Mouse (Mus musculus) liver, embryonic 12.5 days (tissue): Measurements from ENCODE around the gene Folr1. TPM values are rescaled to one million over a fixed set of nuclear protein-coding genes. Genes with fewer than 3 reads are reported as not detected.

Experiments used
- ATAC-seq: fragments of 200-750 bp; cut with Nextera tagmentation; 2 replicates; pipeline ENCODE4 v1.8.0; 2017; ENCODE audit warnings: moderate number of reproducible peaks, mild to moderate bottlenecking, moderate library complexity
- H3K27ac ChIP-seq: fragments of 300-500 bp; sonication (generic); 2 replicates; pipeline ENCODE4 v1.5.1; 2016; ENCODE audit warnings: mild to moderate bottlenecking
- H3K27me3 ChIP-seq: fragments of 300-500 bp; sonication (generic); replicated peaks from 2 replicates; pipeline ENCODE4 v1.6.1; 2016; ENCODE audit warnings: mild to moderate bottlenecking, moderate library complexity
- H3K36me3 ChIP-seq: fragments of 300-500 bp; sonication (generic); 2 replicates; pipeline ENCODE4 v1.6.1; 2016; ENCODE audit warnings: mild to moderate bottlenecking, moderate library complexity
- H3K4me1 ChIP-seq: fragments of 300-500 bp; sonication (generic); 2 replicates; pipeline ENCODE4 v1.6.1; 2016
- H3K4me2 ChIP-seq: fragments of 300-500 bp; sonication (generic); 2 replicates; pipeline ENCODE4 v1.6.1; 2016; ENCODE audit warnings: mild to moderate bottlenecking, moderate library complexity
- H3K4me3 ChIP-seq: fragments of 300-500 bp; sonication (generic); 2 replicates; pipeline ENCODE4 v1.5.1; 2016; ENCODE audit warnings: mild to moderate bottlenecking, moderate library complexity
- H3K9ac ChIP-seq: fragments of 300-500 bp; sonication (generic); 2 replicates; pipeline ENCODE4 v1.6.1; 2016; ENCODE audit warnings: mild to moderate bottlenecking, moderate library complexity
- H3K9me3 ChIP-seq: fragments of 300-500 bp; sonication (generic); replicated peaks from 2 replicates; pipeline ENCODE4 v1.6.1; 2016; ENCODE audit warnings: mild to moderate bottlenecking, moderate library complexity
- WGBS: fragments of 180-500 bp; shearing (Covaris S2); methylation state at CpG from one replicate; pipeline ENCODE4 v1.1.7; 2016; ENCODE audit not compliant: insufficient replicate concordance; 5-methylcytosine and 5-hydroxymethylcytosine counted together
- microRNA-seq: library from miRNA; unstranded; fragments of <30 nt; microRNA quantifications from one replicate; pipeline ENCODE4, GENCODE M21; 2017
- polyA plus RNA-seq: library from polyadenylated mRNA; unstranded; fragments of >200 nt; fragmentation: Nextera tagmentation; extraction: Ambion mirVana; gene quantifications from 2 replicates; pipeline ENCODE4 v1.2.1, GENCODE M21; 2016

Gene Folr1
- polyA plus RNA-seq, 1 experiment from 2014 or later: 0.70 TPM

DNA sequence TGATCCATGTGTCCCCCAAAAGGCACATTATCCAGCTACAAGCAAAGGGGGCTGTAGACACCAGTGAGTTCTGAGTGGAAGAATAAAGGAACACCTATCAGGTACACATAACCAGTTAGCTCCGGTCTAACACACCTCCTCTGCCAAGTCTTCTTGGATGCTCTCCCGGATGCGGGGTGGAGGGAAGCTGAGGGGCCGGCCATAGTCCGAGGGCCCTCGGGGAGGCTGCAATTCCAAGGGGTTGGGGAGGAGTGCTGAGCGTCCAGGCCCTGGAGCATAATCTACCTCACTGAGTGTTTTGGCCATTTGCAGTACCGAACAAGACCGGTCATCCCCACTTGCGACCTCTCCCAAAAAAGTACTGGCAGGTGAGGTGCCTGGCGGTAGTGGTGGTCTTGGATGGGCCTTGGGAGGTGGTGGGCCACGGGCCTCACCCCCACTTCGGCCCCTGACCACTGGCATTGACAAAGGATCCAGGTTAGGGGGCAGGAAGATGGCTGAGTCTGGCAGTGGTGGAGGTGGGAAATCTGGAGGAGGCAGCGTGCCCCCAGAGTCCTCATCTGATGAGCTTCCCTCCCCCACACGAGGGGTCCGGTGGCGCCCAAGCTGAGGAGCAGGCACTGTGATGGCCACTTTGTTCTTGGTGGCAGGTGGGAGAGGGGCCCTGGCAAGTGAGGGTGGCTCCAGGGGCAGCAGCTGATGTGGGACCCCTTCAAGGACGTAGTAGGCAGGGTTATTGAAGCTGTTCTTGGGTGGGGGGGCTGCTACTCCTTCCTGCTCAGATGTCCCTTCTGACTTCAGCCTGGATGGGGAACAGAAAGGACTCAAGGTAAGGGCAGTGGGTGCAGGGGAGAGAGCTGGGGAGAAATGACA lies 46.6 kb downstream of the Folr1 start:
- no peak overlapping the region for H3K4me3 ChIP-seq
- 80% methylated on average over 18 of the region's 18 CpGs for WGBS
- H3K36me3 ChIP-seq: peaks cover 44% of the 10 kb centered on the region
- H3K27me3 ChIP-seq: peaks cover 55% of the 10 kb centered on the region
- H3K9me3 ChIP-seq: no peaks in the 10 kb centered on the region
- peaks cover 11% of the 10 kb centered on the region for H3K4me1 ChIP-seq
- no peak overlapping the region for H3K27ac ChIP-seq
- H3K9ac ChIP-seq: no peak overlapping the region
- H3K4me2 ChIP-seq: no peak overlapping the region
- no peak for ATAC-seq

DNA sequence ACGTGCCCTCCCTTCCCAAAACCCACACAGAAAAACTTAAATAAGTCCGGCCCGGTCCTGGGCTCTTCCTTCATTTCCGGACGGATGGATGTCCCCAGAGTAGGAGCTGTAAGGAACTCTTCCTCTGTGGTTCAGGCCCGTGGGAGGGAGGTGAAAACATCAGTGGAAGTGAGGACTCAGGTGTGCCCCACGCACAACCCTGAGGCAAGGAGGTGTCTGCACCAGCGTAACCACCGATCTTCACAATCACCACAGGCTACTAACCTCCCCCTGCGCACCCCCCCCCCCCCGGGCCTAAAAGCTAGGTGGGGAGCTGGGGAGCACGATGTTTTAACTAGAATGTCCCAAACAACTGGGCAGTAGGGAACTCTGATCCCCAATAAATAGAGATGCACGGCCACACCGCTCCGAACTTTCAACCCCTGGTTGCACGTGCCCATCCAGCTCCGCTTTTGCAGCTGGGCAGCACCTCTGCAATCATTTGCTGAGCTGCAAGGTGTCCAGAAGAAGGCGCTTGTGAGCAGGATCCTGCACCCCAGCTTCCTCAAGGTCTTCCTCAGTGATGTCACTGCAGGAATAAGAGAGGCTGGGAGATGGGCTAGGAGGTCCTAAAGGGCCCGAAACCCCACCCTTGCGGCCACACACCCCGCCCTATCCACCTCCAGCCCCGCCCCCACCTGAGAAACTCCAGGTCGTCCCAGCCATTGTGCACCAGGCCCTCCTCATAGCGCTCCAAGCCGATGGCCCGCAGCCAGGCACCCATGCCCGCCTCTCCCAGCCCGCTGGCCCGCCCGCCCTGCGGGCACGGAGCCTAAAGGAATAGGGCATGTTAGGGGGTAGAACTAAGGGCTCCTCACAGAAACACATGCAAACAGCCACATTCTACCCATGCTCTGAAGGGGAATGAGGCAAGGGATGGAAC lies 47.5 kb downstream of the Folr1 start:
- no peak overlapping the region for H3K9ac ChIP-seq
- H3K4me3 ChIP-seq: no peak overlapping the region
- no peak for ATAC-seq
- H3K27me3 ChIP-seq: peaks cover 64% of the 10 kb centered on the region
- no peak overlapping the region for H3K27ac ChIP-seq
- H3K36me3 ChIP-seq: peaks cover 36% of the 10 kb centered on the region
- H3K4me2 ChIP-seq: no peak overlapping the region
- peaks cover 11% of the 10 kb centered on the region for H3K4me1 ChIP-seq
- WGBS: 45% methylated on average over 32 of the region's 32 CpGs
- H3K9me3 ChIP-seq: no peaks in the 10 kb centered on the region

DNA sequence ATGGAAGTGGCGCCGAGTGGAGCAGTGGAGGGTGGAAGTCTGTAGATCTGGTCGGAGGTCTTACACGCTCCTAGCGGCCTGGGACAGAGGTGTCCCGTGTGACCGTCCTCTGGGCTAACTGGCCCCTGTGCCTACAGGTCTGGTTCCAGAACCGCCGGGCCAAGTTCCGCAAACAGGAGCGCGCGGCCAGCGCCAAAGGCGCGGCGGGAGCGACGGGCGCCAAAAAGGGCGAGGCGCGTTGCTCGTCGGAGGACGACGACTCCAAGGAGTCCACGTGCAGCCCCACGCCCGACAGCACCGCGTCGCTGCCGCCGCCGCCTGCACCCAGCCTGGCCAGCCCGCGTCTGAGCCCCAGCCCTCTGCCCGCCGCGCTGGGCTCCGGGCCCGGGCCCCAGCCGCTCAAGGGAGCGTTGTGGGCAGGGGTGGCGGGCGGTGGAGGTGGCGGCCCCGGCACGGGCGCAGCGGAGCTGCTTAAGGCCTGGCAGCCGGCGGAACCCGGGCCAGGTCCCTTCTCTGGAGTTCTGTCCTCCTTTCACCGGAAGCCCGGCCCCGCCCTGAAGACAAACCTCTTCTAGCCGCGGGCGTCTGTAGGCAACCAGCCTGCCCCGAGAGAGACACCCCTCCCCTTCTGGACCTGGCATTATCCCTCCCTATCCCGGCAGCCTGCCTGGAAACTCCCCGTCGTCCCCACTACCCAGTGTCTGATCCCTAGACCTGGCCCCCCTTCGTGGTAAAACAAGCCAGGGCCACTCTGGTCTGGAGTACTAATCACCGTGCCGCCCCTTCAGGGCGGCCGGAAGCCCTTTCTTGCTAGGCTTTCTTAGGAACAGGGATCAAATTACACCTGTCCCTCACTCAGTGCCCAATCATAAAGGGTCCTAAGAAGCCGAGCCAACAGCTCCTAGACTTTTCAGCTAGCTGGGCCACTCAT lies 48.8 kb downstream of the Folr1 start:
- H3K9me3 ChIP-seq: no peaks in the 10 kb centered on the region
- peaks cover 11% of the 10 kb centered on the region for H3K4me1 ChIP-seq
- H3K27me3 ChIP-seq: peaks cover 77% of the 10 kb centered on the region
- WGBS: 2% methylated on average over 71 of the region's 71 CpGs
- ATAC-seq: peak; percentile 43
- H3K36me3 ChIP-seq: peaks cover 23% of the 10 kb centered on the region; the same call in 1 of the 2 replicates
- peak overlapping the region; percentile 49 for H3K4me3 ChIP-seq
- peak overlapping the region; percentile 71 for H3K4me2 ChIP-seq
- H3K27ac ChIP-seq: no peak overlapping the region
- no peak overlapping the region for H3K9ac ChIP-seq

DNA sequence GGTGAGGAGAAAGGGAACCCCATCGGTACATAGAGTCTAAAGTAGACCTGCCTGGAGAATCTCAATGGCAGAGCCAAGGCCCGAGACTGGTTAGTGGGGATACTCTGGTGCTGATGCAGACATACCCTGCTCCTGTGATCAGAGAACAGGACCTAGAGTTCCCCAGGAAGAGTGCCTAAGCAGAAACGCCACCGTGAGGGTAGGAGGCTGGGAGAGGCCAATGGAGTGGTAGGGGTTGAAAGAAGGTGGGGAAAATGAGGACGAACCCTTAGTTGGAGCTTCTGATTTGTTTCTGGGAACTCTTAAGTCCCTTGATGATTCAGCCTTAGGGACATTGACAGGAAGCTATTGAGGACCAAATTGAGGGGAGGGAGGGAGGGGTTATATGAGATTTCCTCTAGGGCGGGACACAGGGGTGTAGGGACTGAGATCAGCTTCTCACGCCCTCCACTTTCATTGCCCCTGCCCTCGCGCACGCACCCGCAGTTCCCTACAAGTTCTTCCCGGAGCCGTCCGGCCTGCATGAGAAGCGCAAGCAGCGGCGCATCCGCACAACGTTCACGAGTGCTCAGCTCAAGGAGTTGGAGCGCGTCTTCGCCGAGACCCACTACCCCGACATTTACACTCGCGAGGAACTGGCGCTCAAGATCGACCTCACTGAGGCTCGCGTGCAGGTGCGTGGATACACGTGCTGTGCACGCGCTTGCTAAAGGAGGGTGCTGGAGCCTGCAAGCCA lies 50.1 kb downstream of the Folr1 start:
- H3K4me3 ChIP-seq: no peak overlapping the region

DNA sequence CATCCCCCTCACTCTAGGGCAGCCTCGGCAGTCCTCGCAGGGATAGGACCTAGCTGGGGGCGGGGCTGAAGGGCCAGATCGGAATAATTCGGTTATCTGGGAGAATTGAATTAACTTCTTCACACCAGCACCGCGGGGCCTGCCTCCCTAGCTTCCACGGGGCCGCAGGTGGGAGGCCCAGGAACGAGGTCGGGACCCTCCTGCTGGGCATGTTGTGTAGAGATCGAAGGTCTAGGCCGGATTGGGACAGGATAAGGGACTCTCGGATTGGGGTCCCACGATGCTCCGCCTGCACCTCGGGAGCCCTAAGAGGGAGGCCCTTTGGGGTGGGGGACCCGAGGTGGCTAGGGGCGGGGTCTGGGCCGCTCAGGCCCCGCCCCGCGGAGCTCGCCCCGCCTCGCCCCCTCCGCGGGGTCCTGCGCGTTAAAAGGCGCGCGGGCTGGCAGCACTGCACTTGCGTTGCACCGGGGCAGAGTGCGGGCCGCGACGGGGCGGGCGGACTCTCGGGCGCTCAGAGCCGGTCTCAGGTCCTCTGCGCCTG lies 52.7 kb downstream of the Folr1 start, which contains the start of gene Phox2a:
Gene Phox2a, plus strand, starts transcription at position 453 of the 541 bp plus-strand sequence.
- Histone ChIP-seq H3K4me3 (peak within 1 kb of the TSS; percentile 30), H3K27me3 (peaks cover 79% of the 10 kb centered on the region), H3K36me3 (no peaks in the 10 kb centered on the region), H3K9ac (no peak within 1 kb of the TSS), H3K4me2 (peak within 1 kb of the TSS; percentile 48), H3K27ac (no peak within 1 kb of the TSS), H3K4me1 (peaks cover 11% of the 10 kb centered on the region), H3K9me3 (no peaks in the 10 kb centered on the region)
- ATAC-seq: no peak
- WGBS: 2% methylated on average over 39 of the region's 45 CpGs

More for the DNA sequence above, 50.1 kb downstream of the Folr1 start:
- peaks cover 87% of the 10 kb centered on the region for H3K27me3 ChIP-seq
- no peak for ATAC-seq
- peak overlapping the region; percentile 71; the same call in 1 of the 2 replicates for H3K4me2 ChIP-seq
- no peak overlapping the region for H3K27ac ChIP-seq
- H3K36me3 ChIP-seq: peaks cover 10% of the 10 kb centered on the region; the same call in 1 of the 2 replicates
- H3K9me3 ChIP-seq: no peaks in the 10 kb centered on the region
- no peak overlapping the region for H3K9ac ChIP-seq
- WGBS: 3% methylated on average over 35 of the region's 35 CpGs
- H3K4me1 ChIP-seq: peaks cover 11% of the 10 kb centered on the region

Small RNA genes lying within 50 kb of the gene (microRNA-seq; reads per million reads assigned to microRNA genes)
- gene Gm22655: not detected

Other genes starting within 250 kb of the Folr1 start
- gene Clpb, start 207.2 kb downstream of the Folr1 start, polyA plus RNA-seq: 31.9 and 34.6 TPM in 2 replicates
- gene Phox2a, start 52.5 kb downstream of the Folr1 start, polyA plus RNA-seq: 0.07 and 0.08 TPM in 2 replicates
- gene Inppl1, start 32.6 kb downstream of the Folr1 start, polyA plus RNA-seq: 6.9 and 7.4 TPM in 2 replicates
- gene Folr2, start 13.6 kb downstream of the Folr1 start, polyA plus RNA-seq: 3.0 and 3.2 TPM in 2 replicates
- gene Anapc15, start 7.1 kb downstream of the Folr1 start, polyA plus RNA-seq: 72.0 and 82.2 TPM in 2 replicates
- gene Lamtor1, start 35.1 kb upstream of the Folr1 start, polyA plus RNA-seq: 82.3 and 82.5 TPM in 2 replicates
- gene Tomt, start 35.6 kb upstream of the Folr1 start, polyA plus RNA-seq: 0.14 and 0.30 TPM in 2 replicates
- gene Lrrc51, start 63.1 kb upstream of the Folr1 start, polyA plus RNA-seq: 2.8 and 3.6 TPM in 2 replicates
- gene Numa1, start 63.3 kb upstream of the Folr1 start, polyA plus RNA-seq: 48.7 and 53.0 TPM in 2 replicates
- 4.5 and 4.9 TPM in 2 replicates for gene Il18bp, start 147.9 kb upstream of the Folr1 start, polyA plus RNA-seq
- gene Rnf121, start 194.7 kb upstream of the Folr1 start, polyA plus RNA-seq: 12.7 and 13.4 TPM in 2 replicates
- gene Xndc1, start 194.7 kb upstream of the Folr1 start, polyA plus RNA-seq: 20.2 and 21.0 TPM in 2 replicates
- gene Xntrpc, start 194.9 kb upstream of the Folr1 start, polyA plus RNA-seq: 0.33 and 0.41 TPM in 2 replicates
- gene Trpc2, start 212.3 kb upstream of the Folr1 start, polyA plus RNA-seq: not detected in 2 replicates
- gene Art1, start 231.0 kb upstream of the Folr1 start, polyA plus RNA-seq: 0.12 and 0.42 TPM in 2 replicates
- gene Art5, start 238.7 kb upstream of the Folr1 start, polyA plus RNA-seq: 0.18 and 0.36 TPM in 2 replicates
- gene Chrna10, start 246.0 kb upstream of the Folr1 start, polyA plus RNA-seq: not detected in 2 replicates